Mouse (Mus musculus) ES-E14 (cell line): ENCODE results near the gene Nipsnap3a. TPM values are rescaled to one million over a fixed set of nuclear protein-coding genes. Genes with fewer than 3 reads are reported as not detected.

Experiments used
- DNase-seq: peaks from one replicate; pipeline ENCODE4 v3.0.0-alpha.2; 2013; ENCODE audit warnings: low read depth, low spot score
- H3K27ac ChIP-seq: 2 replicates; pipeline ENCODE4 v1.5.1; 2012; ENCODE audit warnings: low read depth, mild to moderate bottlenecking, low read length, moderate library complexity, mixed read lengths; ENCODE audit not compliant: poor library complexity, insufficient read depth, severe bottlenecking
- H3K36me3 ChIP-seq: 2 replicates; pipeline ENCODE4 v1.6.1; 2012; ENCODE audit warnings: mild to moderate bottlenecking, low read length, moderate library complexity, mixed read lengths; ENCODE audit not compliant: control insufficient read depth, poor library complexity, insufficient read depth, severe bottlenecking
- H3K4me1 ChIP-seq, 2 experiments: fragments of 150-350 bp in 1 of 2; sonication (generic) in 1 of 2; 2 replicates each; pipeline ENCODE4 v1.6.1; 2012; ENCODE audit warnings: low read length in 2 of 2, mild to moderate bottlenecking in 1 of 2, mixed read lengths in 1 of 2; ENCODE audit not compliant: control insufficient read depth in 2 of 2, insufficient read depth in 2 of 2, poor library complexity in 1 of 2
- H3K4me3 ChIP-seq, 2 experiments: fragments of 150-350 bp in 1 of 2; sonication (generic) in 1 of 2; 2 replicates each; pipeline ENCODE4 v1.5.1; 2012; ENCODE audit warnings: low read length in 2 of 2, low read depth in 1 of 2, mild to moderate bottlenecking in 1 of 2, mixed read lengths in 1 of 2; ENCODE audit not compliant: insufficient read depth in 1 of 2, poor library complexity in 1 of 2, severe bottlenecking in 1 of 2
- H3K9ac ChIP-seq: 2 replicates; pipeline ENCODE4 v1.6.1; 2012; ENCODE audit warnings: low read depth, mild to moderate bottlenecking, low read length, mixed read lengths; ENCODE audit not compliant: poor library complexity, insufficient read depth, severe bottlenecking
- H3K9me3 ChIP-seq: fragments of 150-350 bp; sonication (generic); 2 replicates; pipeline ENCODE4 v1.6.1; 2012; ENCODE audit warnings: low read depth, mild to moderate bottlenecking, low read length; ENCODE audit not compliant: control insufficient read depth, insufficient read depth
- CHD2 ChIP-seq: IDR thresholded peaks from 2 replicates; pipeline ENCODE4 v1.6.1; 2014; ENCODE audit warnings: mild to moderate bottlenecking, low read depth, low read length, inconsistent platforms
- HCFC1 ChIP-seq: IDR thresholded peaks from 2 replicates; pipeline ENCODE4 v1.6.1; 2012; ENCODE audit warnings: low read length, inconsistent platforms, borderline replicate concordance; ENCODE audit not compliant: insufficient read depth
- MAFK ChIP-seq: IDR thresholded peaks from 2 replicates; pipeline ENCODE4 v1.6.1; 2014; ENCODE audit warnings: mild to moderate bottlenecking, low read depth, low read length, inconsistent platforms; ENCODE audit not compliant: insufficient read depth
- ZC3H11A ChIP-seq: IDR thresholded peaks from 2 replicates; pipeline ENCODE4 v1.6.1; 2012; ENCODE audit warnings: low read depth, mild to moderate bottlenecking, inconsistent platforms, low read length, borderline replicate concordance
- ZNF384 ChIP-seq: IDR thresholded peaks from 2 replicates; pipeline ENCODE4 v1.6.1; 2012; ENCODE audit warnings: low read depth, low read length, inconsistent platforms
- in situ Hi-C, 2 experiments: fragments of 600-800 bp; cut with MboI; formaldehyde crosslinking; loops; one replicate each; pipeline ENCODE4 v1.15.1; 2025; ENCODE audit warnings: low sequenced_read_pairs in 2 of 2, inconsistent platforms in 1 of 2; ENCODE audit not compliant: unreplicated experiment in 2 of 2
- total RNA-seq: library from RNA; depleted of rRNA; stranded (reverse); fragments of 300-350 nt; gene quantifications from 2 replicates; pipeline ENCODE4 v1.2.3, GENCODE M21; 2012; rRNA removed

Nipsnap3a gene
- not detected in 2 replicates for total RNA-seq

GRCm38 (mm10) chr4:52989248-52989647, at the start of gene Nipsnap3a:
Nipsnap3a (plus strand) TSS chr4:52989272.
- in situ Hi-C loops = no loop called here
- TF ChIP-seq ZNF384 (no peak), CHD2 (no peak)
- Histone ChIP-seq H3K4me1 (no peaks in the 10 kb centered on the region), H3K4me3 (peak within 1 kb of the TSS; percentile 10 to 55; a peak in 3 of 4 replicates), H3K9me3 (no peaks in the 10 kb centered on the region), H3K9ac (peak within 1 kb of the TSS; percentile 44), H3K36me3 (no peaks in the 10 kb centered on the region), H3K27ac (no peak within 1 kb of the TSS)
- peak; percentile 37 for DNase-seq

GRCm38 (mm10) chr4:52946665-52947064, 42.4 kb upstream of the Nipsnap3a start:
- no peaks in the 10 kb centered on the region for H3K9me3 ChIP-seq
- in situ Hi-C loops = no loop called here
- H3K4me1 ChIP-seq = no peaks in the 10 kb centered on the region
- no peak overlapping the region for H3K27ac ChIP-seq
- TF ChIP-seq CHD2 = no peak
- TF ChIP-seq HCFC1 = no peak
- TF ChIP-seq ZNF384 = no peak
- TF ChIP-seq ZC3H11A = no peak
- TF ChIP-seq MAFK = no peak
- H3K36me3 ChIP-seq = no peaks in the 10 kb centered on the region
- no peak overlapping the region for H3K4me3 ChIP-seq
- H3K9ac ChIP-seq = no peak overlapping the region
- DNase-seq = no peak

- in situ Hi-C loops = no loop called here
- Histone ChIP-seq H3K9ac (no peak overlapping the region), H3K9me3 (no peaks in the 10 kb centered on the region), H3K4me3 (no peak overlapping the region), H3K27ac (no peak overlapping the region), H3K36me3 (no peaks in the 10 kb centered on the region), H3K4me1 (no peaks in the 10 kb centered on the region)
- no peak for DNase-seq
- no peak for TF ChIP-seq ZNF384
Measured at GRCm38 (mm10) chr4:52949005-52949404, 40.1 kb upstream of the Nipsnap3a start.

GRCm38 (mm10) chr4:52958693-52959092, 30.4 kb upstream of the Nipsnap3a start:
- H3K9me3 ChIP-seq = no peaks in the 10 kb centered on the region
- H3K9ac ChIP-seq = no peak overlapping the region
- H3K27ac ChIP-seq = no peak overlapping the region
- no peaks in the 10 kb centered on the region for H3K4me1 ChIP-seq
- in situ Hi-C loops = no loop called here
- no peak overlapping the region for H3K4me3 ChIP-seq
- DNase-seq = peak; percentile 19
- H3K36me3 ChIP-seq = no peaks in the 10 kb centered on the region
- TF ChIP-seq ZNF384 (no peak), ZC3H11A (0 out of 2 replicates have a peak, but pooled peaks have one; percentile 17), MAFK (peak; percentile 89)

GRCm38 (mm10) chr4:52964247-52964646, 24.8 kb upstream of the Nipsnap3a start, which contains the start of gene Olfr270:
Olfr270 (plus strand) TSS chr4:52964547.
- Histone ChIP-seq H3K4me3 (no peak within 1 kb of the TSS), H3K9ac (no peak within 1 kb of the TSS), H3K36me3 (no peaks in the 10 kb centered on the region), H3K9me3 (no peaks in the 10 kb centered on the region), H3K27ac (no peak within 1 kb of the TSS), H3K4me1 (no peaks in the 10 kb centered on the region)
- no peak for DNase-seq
- TF ChIP-seq MAFK (no peak), CHD2 (no peak), ZC3H11A (no peak), ZNF384 (no peak), HCFC1 (no peak)
- in situ Hi-C loops = no loop called here
